Mouse (Mus musculus) neural tube, embryonic 13.5 days (tissue): Measurements from ENCODE around the gene Map3k9. TPM values are rescaled to one million over a fixed set of nuclear protein-coding genes. Genes with fewer than 3 reads are reported as not detected.

Experiments used
- polyA plus RNA-seq: library from polyadenylated mRNA; unstranded; fragments of >200 nt; fragmentation: Nextera tagmentation; extraction: Ambion mirVana; gene quantifications from 2 replicates; pipeline ENCODE4 v1.2.1, GENCODE M21; 2015

The Map3k9 gene
- polyA plus RNA-seq, 1 experiment from 2014 or later = 8.1 TPM

Other genes starting within 250 kb of the Map3k9 start
- gene Gm20498, start 248.3 kb downstream of the Map3k9 start, polyA plus RNA-seq = 42.2 and 46.3 TPM in 2 replicates
- gene Synj2bp, start 248.3 kb downstream of the Map3k9 start, polyA plus RNA-seq = 30.8 and 39.0 TPM in 2 replicates
- gene Adam21, start 212.7 kb downstream of the Map3k9 start, polyA plus RNA-seq = 0.88 and 1.1 TPM in 2 replicates
- gene Med6, start 186.2 kb downstream of the Map3k9 start, polyA plus RNA-seq = 56.1 and 59.3 TPM in 2 replicates
- gene Ttc9, start 149.9 kb downstream of the Map3k9 start, polyA plus RNA-seq = 12.6 and 14.2 TPM in 2 replicates
- 7.2 and 12.4 TPM in 2 replicates for gene Pcnx, start 78.8 kb upstream of the Map3k9 start, polyA plus RNA-seq